Comparison of ENCODE assay signal across 21 mouse cellular contexts in the genomic region with DNA sequence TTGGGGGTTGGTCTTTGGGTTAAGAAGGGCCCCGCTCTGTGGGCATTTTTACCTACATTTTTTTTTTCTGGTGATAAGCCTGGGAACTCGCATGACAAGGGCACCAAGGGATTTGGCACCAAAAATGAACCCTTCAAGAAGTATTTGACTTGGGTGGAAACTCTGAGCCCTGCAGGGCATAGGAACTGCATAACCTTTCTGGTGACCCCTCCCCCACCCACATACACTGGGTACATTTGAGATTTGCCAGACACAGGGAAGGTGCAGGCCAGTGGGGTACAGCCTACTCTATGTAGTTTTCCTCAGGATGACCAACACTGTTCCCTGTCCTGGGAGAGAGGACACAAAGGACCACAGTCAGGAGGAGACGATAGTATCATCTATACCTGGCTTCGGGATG. TPM values are rescaled to one million over a fixed set of nuclear protein-coding genes. Genes with fewer than 3 reads are reported as not detected.
DNase-seq lines count a peak whose midpoint lies in the region; ATAC-seq and TF ChIP-seq lines count a peak whose summit lies in the region.
"Had no signal": no experiment of that assay in that cellular context is flagged by ENCODE, and none has a peak within 500 bp of the region (broad histone marks: within the 10 kb centered on the region; RNA-seq: fewer than 3 reads in every experiment).

No protein-coding gene starts in this region.

- intact Hi-C loops in heart, postnatal 25 days (cut with DNase I) = no loop called here

- 95% methylated on average over 4 of the region's 4 CpGs for WGBS in forebrain, embryonic 13.5 days
- 82% methylated on average over 4 of the region's 4 CpGs for WGBS in forebrain, embryonic 12.5 days
- WGBS in heart, postnatal 0 days = 81% methylated on average over 4 of the region's 4 CpGs
- WGBS in midbrain, embryonic 16.5 days = 89% methylated on average over 4 of the region's 4 CpGs

- peaks cover 25% of the 10 kb centered on the region for H3K4me1 ChIP-seq in forebrain, embryonic 13.5 days
- H3K4me1 ChIP-seq in forebrain, embryonic 12.5 days = peaks cover 18% of the 10 kb centered on the region
- peaks cover 59% of the 10 kb centered on the region for H3K4me1 ChIP-seq in heart, postnatal 0 days (ENCODE audit: control insufficient read depth, insufficient read depth)
- peaks cover 41% of the 10 kb centered on the region for H3K4me1 ChIP-seq in midbrain, embryonic 16.5 days (ENCODE audit: control insufficient read depth, insufficient read depth, low read length)

- 0 out of 2 replicates have a peak overlapping the region, but pooled peaks have one; percentile 16 for H3K4me2 ChIP-seq in forebrain, embryonic 13.5 days
- no peak overlapping the region for H3K4me2 ChIP-seq in forebrain, embryonic 12.5 days
- no peak overlapping the region for H3K4me2 ChIP-seq in heart, postnatal 0 days (ENCODE audit: low read depth, low read length)
- peak overlapping the region; percentile 66 for H3K4me2 ChIP-seq in midbrain, embryonic 16.5 days (ENCODE audit: low read length)
- H3K4me2 ChIP-seq: liver, embryonic 11.5 days; lung, embryonic 15.5 days; neural tube, embryonic 12.5 days had no signal

- H3K9me3 ChIP-seq in forebrain, embryonic 13.5 days (replicated peaks) = no peaks in the 10 kb centered on the region
- H3K9me3 ChIP-seq in forebrain, embryonic 12.5 days = no peaks in the 10 kb centered on the region
- no peaks in the 10 kb centered on the region for H3K9me3 ChIP-seq in heart, postnatal 0 days (replicated peaks; ENCODE audit: control insufficient read depth, low read length)
- H3K9me3 ChIP-seq in midbrain, embryonic 16.5 days (replicated peaks; ENCODE audit: control insufficient read depth, low read length, poor library complexity, severe bottlenecking) = no peaks in the 10 kb centered on the region
- H3K9me3 ChIP-seq: G1E; limb, embryonic 10.5 days; lung, embryonic 15.5 days; neural tube, embryonic 12.5 days had no signal

- no peak for TF ChIP-seq EP300 in heart, postnatal 0 days (IDR thresholded peaks at IDR 0.05; ENCODE audit: low read depth)

- H3K27ac ChIP-seq in forebrain, embryonic 13.5 days = no peak overlapping the region
- H3K27ac ChIP-seq in forebrain, embryonic 12.5 days = no peak overlapping the region
- peak overlapping the region; percentile 68 for H3K27ac ChIP-seq in heart, postnatal 0 days (ENCODE audit: low read depth)
- no peak overlapping the region for H3K27ac ChIP-seq in layer of hippocampus, adult 2 months
- no peak overlapping the region for H3K27ac ChIP-seq in midbrain, embryonic 16.5 days (ENCODE audit: low read length)
- H3K27ac ChIP-seq: limb, embryonic 10.5 days; lung, embryonic 15.5 days; macrophage; neural tube, embryonic 12.5 days had no signal

- ATAC-seq in forebrain, embryonic 13.5 days = no peak
- no peak for ATAC-seq in forebrain, embryonic 12.5 days (ENCODE audit: low FRiP score)
- ATAC-seq in heart, postnatal 0 days (ENCODE audit: insufficient read depth, low read depth) = no peak
- ATAC-seq in midbrain, embryonic 16.5 days = no peak
- ATAC-seq: CD4-positive, CD25-positive, alpha-beta regulatory T cell, adult 4 months; intestine, embryonic 16.5 days had no signal

- H3K4me3 ChIP-seq in forebrain, embryonic 13.5 days = no peak overlapping the region
- H3K4me3 ChIP-seq in forebrain, embryonic 12.5 days (replicated peaks) = no peak overlapping the region
- H3K4me3 ChIP-seq in heart, postnatal 0 days (ENCODE audit: low read depth, low read length) = no peak overlapping the region
- peak overlapping the region; percentile 65; the same call in 1 of the 2 replicates for H3K4me3 ChIP-seq in layer of hippocampus, adult 2 months
- H3K4me3 ChIP-seq in midbrain, embryonic 16.5 days (ENCODE audit: low read depth, low read length) = no peak overlapping the region
- H3K4me3 ChIP-seq: limb, embryonic 10.5 days; lung, embryonic 15.5 days; neural tube, embryonic 12.5 days had no signal

- no peak overlapping the region for H3K9ac ChIP-seq in forebrain, embryonic 13.5 days
- H3K9ac ChIP-seq in forebrain, embryonic 12.5 days = no peak overlapping the region
- no peak overlapping the region for H3K9ac ChIP-seq in heart, postnatal 0 days (replicated peaks; ENCODE audit: low read depth, low read length)
- H3K9ac ChIP-seq in midbrain, embryonic 16.5 days (ENCODE audit: low read depth, low read length) = peak overlapping the region; percentile 43; the same call in 1 of the 2 replicates
- H3K9ac ChIP-seq: lung, embryonic 15.5 days; neural tube, embryonic 12.5 days had no signal

- DNase-seq in heart, postnatal 0 days (ENCODE audit: low spot score) = no peak
- no peak for DNase-seq in heart, postnatal 25 days (ENCODE audit: low spot score)
- no peak for DNase-seq in layer of hippocampus, adult 2 months (ENCODE audit: low spot score in 2 of 2)
- no peak for DNase-seq in layer of hippocampus, adult 8-10 months (ENCODE audit: low spot score in 2 of 2)
- no peak for DNase-seq in thymus, postnatal 25 days
- DNase-seq: cerebellum, adult 9-11 months; heart, postnatal 36 days; right cerebral cortex, postnatal 25 days had no signal

- H3K36me3 ChIP-seq in forebrain, embryonic 13.5 days (ENCODE audit: poor library complexity, severe bottlenecking) = no peaks in the 10 kb centered on the region
- H3K36me3 ChIP-seq in forebrain, embryonic 12.5 days (replicated peaks) = no peaks in the 10 kb centered on the region
- no peaks in the 10 kb centered on the region for H3K36me3 ChIP-seq in heart, postnatal 0 days (replicated peaks; ENCODE audit: control insufficient read depth, insufficient read depth, low read length)
- H3K36me3 ChIP-seq in midbrain, embryonic 16.5 days (ENCODE audit: control insufficient read depth, insufficient read depth, low read length) = peaks cover 3% of the 10 kb centered on the region; the same call in 1 of the 2 replicates
- H3K36me3 ChIP-seq: limb, embryonic 10.5 days; lung, embryonic 15.5 days; neural tube, embryonic 12.5 days had no signal

- peaks cover 19% of the 10 kb centered on the region for H3K27me3 ChIP-seq in forebrain, embryonic 13.5 days
- H3K27me3 ChIP-seq in forebrain, embryonic 12.5 days = peaks cover 48% of the 10 kb centered on the region
- H3K27me3 ChIP-seq in heart, postnatal 0 days (ENCODE audit: control insufficient read depth, insufficient read depth, low read length) = no peaks in the 10 kb centered on the region
- H3K27me3 ChIP-seq in midbrain, embryonic 16.5 days (ENCODE audit: control insufficient read depth, insufficient read depth, low read depth, low read length) = no peaks in the 10 kb centered on the region

- TF ChIP-seq CTCF in heart, postnatal 0 days (IDR thresholded peaks at IDR 0.05; ENCODE audit: low read depth) = no peak
- no peak for TF ChIP-seq CTCF in layer of hippocampus, adult 2 months (conservative IDR thresholded peaks at IDR 0.05)

RNA-seq across cellular contexts. Expression of gene Pak6, which starts 2.5 kb away (rescaled TPM):
- polyA plus RNA-seq in forebrain, embryonic 13.5 days (2015; fragmentation: Nextera tagmentation; extraction: Ambion mirVana) = 9.0 and 12.6 TPM in 2 replicates
- 4.4 and 6.5 TPM in 2 replicates for polyA plus RNA-seq in forebrain, embryonic 12.5 days (2016; fragmentation: Nextera tagmentation; extraction: Ambion mirVana)
- 16.8 and 17.0 TPM in 2 replicates for total RNA-seq in heart, postnatal 0 days (2014; rRNA removed; ENCODE audit: low replicate concordance)
- 7.9 and 9.0 TPM in 2 replicates for polyA plus RNA-seq in heart, postnatal 0 days (2015; fragmentation: Nextera tagmentation; extraction: Ambion mirVana)
- total RNA-seq in heart, postnatal 25 days (2021) = 1 to 10 TPM; 6.4 to 9.9 TPM
- total RNA-seq in layer of hippocampus, adult 2 months (2021) = 10 to 100 TPM; 57.5 to 65.7 TPM
- total RNA-seq in layer of hippocampus, adult 8-10 months (2022) = 10 to 100 TPM; 50.7 to 58.1 (median 54.1) TPM
- 62.7 and 65.5 TPM in 2 replicates for polyA plus RNA-seq in midbrain, embryonic 16.5 days (2015; fragmentation: Nextera tagmentation; extraction: Ambion mirVana)
- total RNA-seq: gastrocnemius, adult 18-20 months had no signal
- polyA plus RNA-seq: macrophage had no signal

RNA-seq across cellular contexts. Expression of gene Ankrd63, which starts 38.1 kb away (rescaled TPM):
- polyA plus RNA-seq in forebrain, embryonic 13.5 days (2015; fragmentation: Nextera tagmentation; extraction: Ambion mirVana) = 0.06 and 0.17 TPM in 2 replicates
- polyA plus RNA-seq in forebrain, embryonic 12.5 days (2016; fragmentation: Nextera tagmentation; extraction: Ambion mirVana) = 0.04 and 0.08 TPM in 2 replicates
- 7.6 and 14.3 TPM in 2 replicates for total RNA-seq in heart, postnatal 0 days (2014; rRNA removed; ENCODE audit: low replicate concordance)
- 1.6 and 2.0 TPM in 2 replicates for polyA plus RNA-seq in heart, postnatal 0 days (2015; fragmentation: Nextera tagmentation; extraction: Ambion mirVana)
- total RNA-seq in heart, postnatal 25 days (2021) = 1 to 10 TPM; 1.8 to 3.0 TPM
- total RNA-seq in layer of hippocampus, adult 2 months (2021) = 10 to 100 TPM; 14.8 to 15.5 TPM
- 10 to 100 TPM; 11.8 to 16.0 (median 12.9) TPM for total RNA-seq in layer of hippocampus, adult 8-10 months (2022)
- polyA plus RNA-seq in midbrain, embryonic 16.5 days (2015; fragmentation: Nextera tagmentation; extraction: Ambion mirVana) = not detected in 2 replicates
- total RNA-seq: gastrocnemius, adult 18-20 months had no signal
- polyA plus RNA-seq: CD4-positive, CD25-positive, alpha-beta regulatory T cell, adult 4 months; G1E; limb, embryonic 10.5 days; liver, embryonic 11.5 days; macrophage; neural tube, embryonic 12.5 days; thymus, postnatal 0 days had no signal

Comparison
In these comparisons a context has a peak if more than half of its experiments do, and no peak if none do; other contexts are left out.
1. H3K4me2 ChIP-seq: peak in forebrain, embryonic 13.5 days (single experiment) and midbrain, embryonic 16.5 days (single experiment); none in forebrain, embryonic 12.5 days (single experiment) and heart, postnatal 0 days (single experiment).